Mouse (Mus musculus): ENCODE results near the gene Gid4.
A peak's percentile ranks its signal among the peaks of the same experiment; 100 is the strongest.

Gid4 gene

GRCm38 (mm10) chr11:60416963-60417716, at the start of gene Gid4:
Gid4 (plus strand) TSS chr11:60417145.
- peak; percentile 97 to 98 for DNase-seq

GRCm38 (mm10) chr11:60367256-60367655, 49.7 kb upstream of the Gid4 start:
- DNase-seq, result no peak

GRCm38 (mm10) chr11:60368909-60369308, 48.0 kb upstream of the Gid4 start:
- DNase-seq, result no peak

GRCm38 (mm10) chr11:60369448-60369847, 47.5 kb upstream of the Gid4 start:
- no peak for DNase-seq

GRCm38 (mm10) chr11:60370431-60370830, 46.5 kb upstream of the Gid4 start:
- no peak for DNase-seq

- DNase-seq, result no peak
These were observed 42.5 kb upstream of the Gid4 start for GRCm38 (mm10) chr11:60374481-60374880.

- no peak for DNase-seq
These were observed 33.4 kb upstream of the Gid4 start for GRCm38 (mm10) chr11:60383518-60383917.

GRCm38 (mm10) chr11:60384762-60385421, 32.1 kb upstream of the Gid4 start:
- DNase-seq, result no peak

GRCm38 (mm10) chr11:60385946-60386345, 31.0 kb upstream of the Gid4 start:
- no peak for DNase-seq

GRCm38 (mm10) chr11:60387944-60388343, 29.0 kb upstream of the Gid4 start:
- no peak for DNase-seq

- DNase-seq, result no peak
These were observed 25.6 kb upstream of the Gid4 start for GRCm38 (mm10) chr11:60391346-60391745.

- no peak for DNase-seq
These were observed 20.4 kb upstream of the Gid4 start for GRCm38 (mm10) chr11:60396546-60396945.

GRCm38 (mm10) chr11:60397172-60397571, 19.8 kb upstream of the Gid4 start:
- DNase-seq, result no peak

GRCm38 (mm10) chr11:60406606-60407005, 10.3 kb upstream of the Gid4 start:
- DNase-seq, result no peak

GRCm38 (mm10) chr11:60412173-60412572, 4.8 kb upstream of the Gid4 start:
- DNase-seq, result peak in 1 of 2 experiments; percentile 57

GRCm38 (mm10) chr11:60412921-60413320, 4.0 kb upstream of the Gid4 start:
- no peak for DNase-seq

- no peak for DNase-seq
These were observed 369 bp upstream of the Gid4 start for GRCm38 (mm10) chr11:60416590-60416962.

- DNase-seq, result no peak
These were observed 950 bp downstream of the Gid4 start, which contains the start of gene Atpaf2 for GRCm38 (mm10) chr11:60417717-60418472. Atpaf2 (minus strand) TSS chr11:60418457.

GRCm38 (mm10) chr11:60418473-60418803, 1.5 kb downstream of the Gid4 start:
- DNase-seq, result no peak

GRCm38 (mm10) chr11:60422046-60422668, 5.2 kb downstream of the Gid4 start:
- no peak for DNase-seq

- no peak for DNase-seq
These were observed 6.1 kb downstream of the Gid4 start for GRCm38 (mm10) chr11:60423006-60423405.

- DNase-seq, result no peak
These were observed 9.5 kb downstream of the Gid4 start for GRCm38 (mm10) chr11:60426417-60426816.

- no peak for DNase-seq
These were observed 10.7 kb downstream of the Gid4 start for GRCm38 (mm10) chr11:60427628-60428027.
